Mouse (Mus musculus): ENCODE measurements around the gene Prrg2. TPM values are rescaled to one million over a fixed set of nuclear protein-coding genes. Genes with fewer than 3 reads are reported as not detected.
"Not testable (repeated sequence)": the region's sequence is repeated elsewhere in the genome, so short reads cannot be mapped to it uniquely, and the experiment has no call there.

Prrg2 gene
- polyA plus RNA-seq, 1 experiment from 2014 or later, result 20.5 TPM

GRCm38 (mm10) chr7:45098541-45099240, 36.2 kb upstream of the Prrg2 start:
- Histone ChIP-seq H3K27me3 (replicated peaks) (no peaks in the 10 kb centered on the region), H3K4me2 (no peak overlapping the region), H3K9ac (no peak overlapping the region), H3K27ac (no peak overlapping the region), H3K4me1 (peaks cover 16% of the 10 kb centered on the region), H3K4me3 (replicated peaks) (no peak overlapping the region), H3K36me3 (no peaks in the 10 kb centered on the region), H3K9me3 (no peaks in the 10 kb centered on the region)
- ATAC-seq (ENCODE audit: insufficient read depth, low FRiP score, low read depth), result no peak
- 87% methylated on average over 8 of the region's 8 CpGs for WGBS

- 56% methylated on average over 6 of the region's 6 CpGs for WGBS
- Histone ChIP-seq H3K9ac (no peak overlapping the region), H3K36me3 (no peaks in the 10 kb centered on the region), H3K27ac (peak overlapping the region; percentile 3; the same call in 1 of the 2 replicates), H3K9me3 (no peaks in the 10 kb centered on the region), H3K4me3 (replicated peaks) (no peak overlapping the region), H3K4me2 (no peak overlapping the region), H3K27me3 (replicated peaks) (no peaks in the 10 kb centered on the region), H3K4me1 (peaks cover 14% of the 10 kb centered on the region)
- no peak for ATAC-seq (ENCODE audit: insufficient read depth, low FRiP score, low read depth)
These were observed 35.0 kb upstream of the Prrg2 start for GRCm38 (mm10) chr7:45097479-45097878.

- H3K9me3 ChIP-seq; ATAC-seq (ENCODE audit: insufficient read depth, low FRiP score, low read depth); H3K27ac ChIP-seq; H3K27me3 ChIP-seq (replicated peaks); H3K9ac ChIP-seq; H3K4me2 ChIP-seq; H3K4me1 ChIP-seq; H3K4me3 ChIP-seq (replicated peaks); H3K36me3 ChIP-seq: not testable (repeated sequence)
- 94% methylated on average over 14 of the region's 14 CpGs for WGBS
These were observed 33.5 kb upstream of the Prrg2 start for GRCm38 (mm10) chr7:45095965-45096364.

GRCm38 (mm10) chr7:45095367-45095766, 32.9 kb upstream of the Prrg2 start:
- Histone ChIP-seq H3K9ac (no peak overlapping the region), H3K27me3 (replicated peaks) (no peaks in the 10 kb centered on the region), H3K4me2 (no peak overlapping the region), H3K4me1 (peaks cover 12% of the 10 kb centered on the region; the same call in 1 of the 2 replicates), H3K36me3 (no peaks in the 10 kb centered on the region), H3K9me3 (no peaks in the 10 kb centered on the region), H3K4me3 (replicated peaks) (no peak overlapping the region), H3K27ac (no peak overlapping the region)
- ATAC-seq (ENCODE audit: insufficient read depth, low FRiP score, low read depth), result no peak
- 76% methylated on average over 6 of the region's 6 CpGs for WGBS

GRCm38 (mm10) chr7:45094121-45094520, 31.6 kb upstream of the Prrg2 start:
- no peak overlapping the region for H3K9ac ChIP-seq
- peaks cover 14% of the 10 kb centered on the region; the same call in 1 of the 2 replicates for H3K4me1 ChIP-seq
- H3K4me2 ChIP-seq, result no peak overlapping the region
- no peak for ATAC-seq (ENCODE audit: insufficient read depth, low FRiP score, low read depth)
- H3K27ac ChIP-seq, result no peak overlapping the region
- no peaks in the 10 kb centered on the region for H3K36me3 ChIP-seq
- H3K27me3 ChIP-seq (replicated peaks), result no peaks in the 10 kb centered on the region
- no peak overlapping the region for H3K4me3 ChIP-seq (replicated peaks)
- 28% methylated on average over 7 of the region's 7 CpGs for WGBS
- no peaks in the 10 kb centered on the region for H3K9me3 ChIP-seq

- Histone ChIP-seq H3K9me3 (no peaks in the 10 kb centered on the region), H3K27me3 (replicated peaks) (no peaks in the 10 kb centered on the region), H3K9ac (no peak overlapping the region), H3K27ac (peak overlapping the region; percentile 84), H3K4me1 (peaks cover 14% of the 10 kb centered on the region; the same call in 1 of the 2 replicates), H3K36me3 (0 out of 2 replicates have a peak, but pooled peaks cover under 1% of the 10 kb centered on the region), H3K4me3 (replicated peaks) (no peak overlapping the region), H3K4me2 (peak overlapping the region; percentile 21; the same call in 1 of the 2 replicates)
- no peak for ATAC-seq (ENCODE audit: insufficient read depth, low FRiP score, low read depth)
- WGBS, result 28% methylated on average over 17 of the region's 18 CpGs
These were observed 31.0 kb upstream of the Prrg2 start for GRCm38 (mm10) chr7:45093516-45093905.

- Histone ChIP-seq H3K27ac (peak overlapping the region; percentile 84), H3K9me3 (no peaks in the 10 kb centered on the region), H3K9ac (no peak overlapping the region), H3K27me3 (replicated peaks) (no peaks in the 10 kb centered on the region), H3K4me2 (peak overlapping the region; percentile 21; the same call in 1 of the 2 replicates), H3K4me1 (peaks cover 14% of the 10 kb centered on the region; the same call in 1 of the 2 replicates), H3K36me3 (0 out of 2 replicates have a peak, but pooled peaks cover 6% of the 10 kb centered on the region), H3K4me3 (replicated peaks) (no peak overlapping the region; the same call in 1 of the 2 replicates)
- no peak for ATAC-seq (ENCODE audit: insufficient read depth, low FRiP score, low read depth)
- 45% methylated on average over 12 of the region's 12 CpGs for WGBS
These were observed 30.5 kb upstream of the Prrg2 start for GRCm38 (mm10) chr7:45092828-45093515.

- Histone ChIP-seq H3K36me3 (peaks cover 7% of the 10 kb centered on the region; the same call in 1 of the 2 replicates), H3K27me3 (replicated peaks) (no peaks in the 10 kb centered on the region), H3K4me1 (peaks cover 14% of the 10 kb centered on the region; the same call in 1 of the 2 replicates), H3K27ac (peak within 1 kb of the TSS; percentile 86), H3K4me3 (replicated peaks) (peak within 1 kb of the TSS; percentile 55), H3K4me2 (peak within 1 kb of the TSS; percentile 63), H3K9ac (peak within 1 kb of the TSS; percentile 46), H3K9me3 (no peaks in the 10 kb centered on the region)
- peak; percentile 90 for ATAC-seq (ENCODE audit: insufficient read depth, low FRiP score, low read depth)
- WGBS, result under 1% methylated on average over 16 of the region's 16 CpGs
These were observed 29.6 kb upstream of the Prrg2 start, which contains the start of gene Rcn3 for GRCm38 (mm10) chr7:45092048-45092447. Gene Rcn3 (minus strand): TSS chr7:45092221.

GRCm38 (mm10) chr7:45091001-45091990, 28.8 kb upstream of the Prrg2 start:
- peak overlapping the region; percentile 55 for H3K4me3 ChIP-seq (replicated peaks)
- no peaks in the 10 kb centered on the region for H3K27me3 ChIP-seq (replicated peaks)
- 9% methylated on average over 35 of the region's 35 CpGs for WGBS
- H3K9ac ChIP-seq, result peak overlapping the region; percentile 46
- 0 out of 2 replicates have a peak, but pooled peaks have one; percentile 19 for ATAC-seq (ENCODE audit: insufficient read depth, low FRiP score, low read depth)
- peaks cover 15% of the 10 kb centered on the region; the same call in 1 of the 2 replicates for H3K36me3 ChIP-seq
- no peaks in the 10 kb centered on the region for H3K9me3 ChIP-seq
- peaks cover 14% of the 10 kb centered on the region; the same call in 1 of the 2 replicates for H3K4me1 ChIP-seq
- peak overlapping the region; percentile 63 for H3K4me2 ChIP-seq
- H3K27ac ChIP-seq, result peak overlapping the region; percentile 86

- peak overlapping the region; percentile 86; the same call in 1 of the 2 replicates for H3K27ac ChIP-seq
- WGBS, result 73% methylated on average over 13 of the region's 13 CpGs
- H3K9ac ChIP-seq, result no peak overlapping the region
- peak overlapping the region; percentile 55 for H3K4me3 ChIP-seq (replicated peaks)
- no peaks in the 10 kb centered on the region for H3K9me3 ChIP-seq
- peak overlapping the region; percentile 63 for H3K4me2 ChIP-seq
- no peak for ATAC-seq (ENCODE audit: insufficient read depth, low FRiP score, low read depth)
- H3K27me3 ChIP-seq (replicated peaks), result no peaks in the 10 kb centered on the region
- peaks cover 23% of the 10 kb centered on the region; the same call in 1 of the 2 replicates for H3K36me3 ChIP-seq
- peaks cover 14% of the 10 kb centered on the region; the same call in 1 of the 2 replicates for H3K4me1 ChIP-seq
These were observed 27.9 kb upstream of the Prrg2 start for GRCm38 (mm10) chr7:45090251-45090977.
